Mouse (Mus musculus) cerebellum, adult 11 months (tissue): Measurements from ENCODE around the gene Limk1.

Experiments
- DNase-seq: peaks from one replicate; pipeline ENCODE4 v3.0.0; 2022

Limk1 gene

GRCm38 (mm10) chr5:134622069-134622468, 66.3 kb downstream of the Limk1 start:
- DNase-seq = peak; percentile 35

- DNase-seq = no peak
These were observed 67.2 kb downstream of the Limk1 start for GRCm38 (mm10) chr5:134621099-134621640.

- DNase-seq = no peak
These were observed 67.9 kb downstream of the Limk1 start for GRCm38 (mm10) chr5:134620457-134620856.

GRCm38 (mm10) chr5:134617071-134617470, 71.3 kb downstream of the Limk1 start:
- DNase-seq = peak; percentile 37

- no peak for DNase-seq
These were observed 72.6 kb downstream of the Limk1 start for GRCm38 (mm10) chr5:134615780-134616179.

- no peak for DNase-seq
These were observed 73.0 kb downstream of the Limk1 start for GRCm38 (mm10) chr5:134615380-134615779.

GRCm38 (mm10) chr5:134614802-134615201, 73.6 kb downstream of the Limk1 start, which contains the start of gene Lat2:
TSS of gene Lat2 (minus strand) at chr5:134615025.
- no peak for DNase-seq

GRCm38 (mm10) chr5:134614296-134614695, 74.1 kb downstream of the Limk1 start:
- DNase-seq = no peak

GRCm38 (mm10) chr5:134613727-134614126, 74.7 kb downstream of the Limk1 start:
- no peak for DNase-seq

- DNase-seq = no peak
These were observed 76.4 kb downstream of the Limk1 start for GRCm38 (mm10) chr5:134611810-134612521.

- DNase-seq = no peak
These were observed 78.3 kb downstream of the Limk1 start for GRCm38 (mm10) chr5:134609916-134610643.

GRCm38 (mm10) chr5:134607121-134607520, 81.3 kb downstream of the Limk1 start:
- DNase-seq = no peak

GRCm38 (mm10) chr5:134606314-134606713, 82.1 kb downstream of the Limk1 start:
- DNase-seq = no peak
